Mouse (Mus musculus): Measurements from ENCODE around the gene Cyp2c29. TPM values are rescaled to one million over a fixed set of nuclear protein-coding genes. Genes with fewer than 3 reads are reported as not detected.
"Not testable (repeated sequence)": the region's sequence is repeated elsewhere in the genome, so short reads cannot be mapped to it uniquely, and the experiment has no call there.

The Cyp2c29 gene
- polyA plus RNA-seq (2017; shearing (Covaris generic)): not detected

DNA sequence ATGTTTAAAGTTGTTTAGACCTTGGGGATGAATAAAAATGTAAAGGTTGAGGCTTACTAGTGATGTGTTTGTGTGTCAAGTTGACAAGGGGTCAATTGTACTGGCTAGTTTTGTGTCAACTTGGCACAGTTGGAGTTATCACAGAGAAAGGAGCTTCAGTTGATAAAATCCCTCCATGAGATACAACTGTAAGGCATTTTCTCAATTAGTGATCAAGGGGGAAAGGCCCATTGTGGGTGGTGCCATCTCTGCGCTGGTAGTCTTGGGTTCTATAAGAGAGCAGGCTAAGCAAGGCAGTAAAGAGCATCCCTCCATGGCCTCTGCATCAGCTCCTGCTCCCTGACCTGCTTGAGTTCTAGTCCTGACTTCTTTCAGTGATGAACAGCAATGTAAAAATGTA is at the start of gene Cyp2c29:
TSS of gene Cyp2c29 (plus strand) at position 301 of the 400 bp plus-strand sequence.
- not testable (repeated sequence) for ATAC-seq

DNA sequence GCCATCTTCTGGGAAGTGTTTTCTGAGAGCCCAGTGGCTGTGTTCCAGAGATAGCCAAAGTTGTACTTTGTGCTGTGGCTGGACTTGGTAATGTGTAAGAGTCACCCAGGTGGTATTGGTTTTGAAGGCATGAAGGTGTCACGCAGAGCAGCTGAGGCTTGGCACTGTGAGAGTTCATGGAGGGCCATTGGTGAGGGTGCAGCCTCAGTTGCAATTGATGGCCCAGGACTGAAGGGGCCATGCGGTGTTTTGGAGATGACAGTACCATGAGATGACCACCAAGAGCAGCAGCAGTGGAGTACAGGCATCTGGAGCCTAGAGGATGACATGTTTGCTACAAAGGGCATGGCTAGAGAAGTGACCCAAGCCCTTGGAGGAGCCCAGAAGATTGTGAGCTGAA is 2.2 kb upstream of the Cyp2c29 start:
- ATAC-seq: not testable (repeated sequence)

DNA sequence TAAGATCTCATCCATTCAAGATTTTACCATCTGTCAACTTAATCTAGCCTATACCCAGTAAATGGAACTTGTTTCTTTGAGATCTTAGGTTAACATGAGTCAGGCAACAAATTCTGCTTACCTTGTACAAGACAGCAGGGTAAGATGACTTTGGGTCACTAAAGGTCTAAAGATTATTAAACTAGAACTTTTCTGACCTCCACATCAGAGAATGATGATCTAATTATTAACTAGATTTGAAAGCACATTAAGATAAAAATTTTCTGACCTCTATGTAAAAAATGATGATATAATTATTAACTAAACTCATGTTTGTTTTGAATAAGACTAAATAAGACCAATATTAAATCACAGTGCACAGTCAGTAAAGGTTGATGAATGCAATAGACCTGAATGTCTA is 13.6 kb downstream of the Cyp2c29 start:
- ATAC-seq: no peak

DNA sequence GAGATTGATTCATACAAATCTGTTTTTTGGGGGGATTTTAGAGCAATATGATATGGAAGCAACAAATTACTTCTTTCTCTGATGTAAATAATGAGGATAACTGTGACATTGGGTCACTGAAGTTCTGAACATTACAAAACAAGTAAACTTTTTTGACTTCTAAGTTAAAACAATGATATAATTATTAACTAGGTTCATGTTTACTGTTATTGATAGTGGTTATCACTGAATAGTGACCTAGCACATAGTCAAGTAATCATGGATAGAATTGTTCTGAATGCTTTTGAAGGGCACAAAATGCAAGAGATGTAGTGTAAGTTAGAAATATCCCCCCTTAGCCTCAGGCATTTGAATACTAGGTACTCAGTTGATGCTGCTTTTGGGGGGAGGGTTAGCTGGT is 16.4 kb downstream of the Cyp2c29 start:
- ATAC-seq: no peak

DNA sequence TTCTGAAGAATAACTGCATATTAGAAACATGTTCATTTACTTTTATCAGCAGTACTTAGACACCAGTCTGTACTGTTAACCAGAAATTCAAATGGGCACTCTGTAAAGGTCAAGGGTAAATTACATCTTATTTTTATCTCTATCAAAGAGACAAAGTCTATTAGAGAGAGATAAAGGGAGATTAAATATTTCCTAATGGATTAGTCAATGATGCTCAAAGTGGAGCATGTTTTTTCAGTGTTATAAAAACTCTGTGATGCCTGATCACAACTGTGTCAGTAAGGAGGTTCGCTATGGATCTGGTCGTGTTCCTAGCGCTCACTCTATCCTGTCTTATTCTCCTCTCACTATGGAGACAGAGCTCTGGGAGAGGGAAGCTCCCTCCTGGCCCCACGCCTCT is 17.6 kb downstream of the Cyp2c29 start:
- no peak for ATAC-seq

DNA sequence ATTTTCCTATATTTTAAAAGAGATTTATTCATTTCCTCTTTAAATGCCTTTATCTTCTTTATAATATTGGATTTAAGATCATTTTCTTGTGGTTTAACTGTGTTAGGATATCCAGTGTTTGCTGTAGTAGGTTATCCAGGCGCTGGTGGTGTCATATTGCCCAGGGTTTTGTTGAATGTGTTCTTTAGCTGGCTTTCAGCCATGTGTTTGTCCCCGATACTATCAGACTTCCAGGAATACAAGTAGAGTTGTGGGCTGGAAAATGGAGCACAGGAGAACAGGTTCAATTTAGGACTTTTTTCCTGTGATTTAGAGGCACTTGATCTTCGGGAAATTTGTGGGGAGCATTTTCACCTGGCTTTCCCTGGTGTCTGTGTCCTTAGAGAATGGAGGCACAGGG is 19.8 kb downstream of the Cyp2c29 start:
- ATAC-seq: no peak

Other genes starting within 250 kb of the Cyp2c29 start
- not detected for gene Cyp2c65, start 208.4 kb upstream of the Cyp2c29 start, polyA plus RNA-seq (2017; shearing (Covaris generic))
- not detected for gene Cyp2c66, start 155.5 kb upstream of the Cyp2c29 start, polyA plus RNA-seq (2017; shearing (Covaris generic))
- gene Cyp2c38, start 193.7 kb downstream of the Cyp2c29 start, polyA plus RNA-seq (2017; shearing (Covaris generic)): not detected
- not detected for gene Cyp2c39, start 241.5 kb downstream of the Cyp2c29 start, polyA plus RNA-seq (2017; shearing (Covaris generic))

Data from CD4-positive, CD25-positive, alpha-beta regulatory T cell, adult 4 months (primary cell).